ENCODE assay signal across 12 mouse cellular contexts in the genomic region with DNA sequence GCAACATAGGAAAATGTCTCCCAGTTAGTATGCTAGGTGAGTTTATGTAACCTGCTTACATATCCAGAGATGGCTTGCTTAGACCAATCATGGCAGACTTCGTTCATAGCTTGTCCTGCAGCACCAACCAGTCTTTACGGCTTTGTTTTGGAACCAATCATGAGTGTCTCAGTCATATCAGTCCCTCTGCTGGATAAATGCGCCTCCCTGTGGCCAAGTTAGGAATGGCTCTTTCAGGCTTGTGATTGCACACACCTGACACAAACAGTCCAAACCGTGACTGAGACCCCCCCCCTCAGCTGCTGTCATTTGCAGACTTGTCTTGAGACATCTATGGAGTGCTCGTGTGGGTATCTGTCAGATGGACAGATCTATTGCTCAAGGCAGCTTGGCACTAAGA. TPM values are rescaled to one million over a fixed set of nuclear protein-coding genes. Genes with fewer than 3 reads are reported as not detected.
DNase-seq lines count a peak whose midpoint lies in the region; ATAC-seq and TF ChIP-seq lines count a peak whose summit lies in the region.
"Had no signal": no experiment of that assay in that cellular context is flagged by ENCODE, and none has a peak within 500 bp of the region (broad histone marks: within the 10 kb centered on the region; RNA-seq: fewer than 3 reads in every experiment).

No protein-coding gene starts in this region.

- H3K27ac ChIP-seq in hindbrain, embryonic 16.5 days (ENCODE audit: low read depth, low read length): no peak overlapping the region
- H3K27ac ChIP-seq: limb, embryonic 15.5 days had no signal

- H3K27me3 ChIP-seq in hindbrain, embryonic 16.5 days (replicated peaks; ENCODE audit: control insufficient read depth, insufficient read depth, low read length): no peaks in the 10 kb centered on the region
- H3K27me3 ChIP-seq: limb, embryonic 15.5 days had no signal

- TF ChIP-seq CTCF in lung, adult 2 months (IDR thresholded peaks at IDR 0.05; ENCODE audit: insufficient read depth, low read length): 0 out of 2 replicates have a peak, but pooled peaks have one; percentile 15

- peaks cover 7% of the 10 kb centered on the region for H3K4me1 ChIP-seq in lung, adult 2 months (ENCODE audit: control insufficient read depth, insufficient read depth, low read length)
- no peaks in the 10 kb centered on the region for H3K4me1 ChIP-seq in hindbrain, embryonic 16.5 days (ENCODE audit: control insufficient read depth, insufficient read depth, low read depth, low read length)

- no peaks in the 10 kb centered on the region for H3K9me3 ChIP-seq in hindbrain, embryonic 16.5 days (ENCODE audit: control insufficient read depth, low read length)
- H3K9me3 ChIP-seq: limb, embryonic 15.5 days had no signal

- TF ChIP-seq POLR2A in lung, adult 2 months (IDR thresholded peaks at IDR 0.05; ENCODE audit: borderline replicate concordance, extremely low read depth, low read depth, low read length): no peak

- DNase-seq in cerebellum, postnatal 10 days: peak; percentile 38 to 53
- no peak for DNase-seq in cerebellum, adult 11 months
- DNase-seq in lung, adult 2 months: no peak
- DNase-seq in lung, postnatal 25 days (ENCODE audit: low spot score): no peak
- DNase-seq in c-Kit-positive CD71-negative TER-119-negative erythroid progenitor cells, embryonic 14.5 days (ENCODE audit: low read depth): peak; percentile 39
- DNase-seq in retina, postnatal 1 day: peak; percentile 51
- no peak for DNase-seq in Muller cell, postnatal 12 days (ENCODE audit: inconsistent ontology term)
- DNase-seq: kidney, adult 8-10 months; right cerebral cortex, adult 18-20 months had no signal

- H3K4me2 ChIP-seq in hindbrain, embryonic 16.5 days (ENCODE audit: low read length): no peak overlapping the region
- H3K4me2 ChIP-seq: limb, embryonic 15.5 days had no signal

- no peak for ATAC-seq in hindbrain, embryonic 16.5 days

- H3K9ac ChIP-seq in hindbrain, embryonic 16.5 days (ENCODE audit: low read depth, low read length): no peak overlapping the region
- H3K9ac ChIP-seq: limb, embryonic 15.5 days had no signal

- WGBS in lung, adult 2 months: 66% methylated on average over 5 of the region's 5 CpGs
- 70% methylated on average over 5 of the region's 5 CpGs for WGBS in hindbrain, embryonic 16.5 days

- H3K4me3 ChIP-seq in lung, adult 2 months (replicated peaks; ENCODE audit: extremely low read depth, low read depth, low read length): no peak overlapping the region
- H3K4me3 ChIP-seq in hindbrain, embryonic 16.5 days (ENCODE audit: low read length): no peak overlapping the region
- H3K4me3 ChIP-seq: erythroblast, embryonic 14.5 days; limb, embryonic 15.5 days had no signal

- no peaks in the 10 kb centered on the region for H3K36me3 ChIP-seq in hindbrain, embryonic 16.5 days (ENCODE audit: control insufficient read depth, insufficient read depth, low read length)
- H3K36me3 ChIP-seq: limb, embryonic 15.5 days had no signal

RNA-seq across cellular contexts. Expression of a gene that starts 31.5 kb away (rescaled TPM):
- polyA plus RNA-seq in lung, adult 2 months (2012; rRNA removed): not detected in 2 replicates
- not detected in 2 replicates for polyA plus RNA-seq in hindbrain, embryonic 16.5 days (2015; fragmentation: Nextera tagmentation; extraction: Ambion mirVana)
- polyA plus RNA-seq: erythroblast, embryonic 14.5 days; limb, embryonic 15.5 days had no signal

RNA-seq across cellular contexts. Expression of a gene that starts 37.4 kb away (rescaled TPM):
- polyA plus RNA-seq in lung, adult 2 months (2012; rRNA removed): 3.2 and 4.6 TPM in 2 replicates
- polyA plus RNA-seq in hindbrain, embryonic 16.5 days (2015; fragmentation: Nextera tagmentation; extraction: Ambion mirVana): 8.3 and 10.0 TPM in 2 replicates
- polyA plus RNA-seq: erythroblast, embryonic 14.5 days had no signal

RNA-seq across cellular contexts. Expression of a gene that starts 54.9 kb away (rescaled TPM):
- 9.6 and 10.4 TPM in 2 replicates for polyA plus RNA-seq in lung, adult 2 months (2012; rRNA removed)
- polyA plus RNA-seq in hindbrain, embryonic 16.5 days (2015; fragmentation: Nextera tagmentation; extraction: Ambion mirVana): 11.1 and 12.8 TPM in 2 replicates
- polyA plus RNA-seq: erythroblast, embryonic 14.5 days had no signal

Comparison
In these comparisons a context has a peak if more than half of its experiments do, and no peak if none do; other contexts are left out.
1. DNase-seq: peak in cerebellum, postnatal 10 days (2 of 2), c-Kit-positive CD71-negative TER-119-negative erythroid progenitor cells, embryonic 14.5 days (single experiment) and retina, postnatal 1 day (single experiment); none in cerebellum, adult 11 months (single experiment), lung, adult 2 months (single experiment), lung, postnatal 25 days (single experiment) and Muller cell, postnatal 12 days (single experiment).